Mouse (Mus musculus): ENCODE data around the gene Adgrg5. TPM values are rescaled to one million over a fixed set of nuclear protein-coding genes. Genes with fewer than 3 reads are reported as not detected.

The Adgrg5 gene
- polyA plus RNA-seq, 1 experiment from 2014 or later, result 0.15 TPM

DNA sequence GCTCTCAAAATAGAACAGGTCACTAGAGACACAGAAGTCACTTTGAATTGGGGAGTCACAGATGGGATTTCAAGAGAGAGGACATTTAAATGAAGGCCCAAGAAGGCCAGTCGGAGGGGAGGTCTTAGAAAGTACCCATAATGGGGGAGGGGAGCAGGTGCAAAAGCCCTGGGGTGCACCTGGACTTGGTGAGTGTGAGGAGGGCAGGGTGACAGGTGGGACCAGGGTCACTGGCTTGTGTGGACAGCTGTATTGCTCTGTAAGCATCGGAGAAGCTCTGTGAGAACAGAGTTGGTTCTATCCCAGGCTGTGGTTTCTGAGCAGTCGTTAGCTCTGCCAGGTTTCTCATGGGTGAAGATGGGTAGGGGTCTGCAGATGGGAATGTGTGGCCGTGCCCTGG is 68.5 kb downstream of the Adgrg5 start:
- Histone ChIP-seq H3K27ac (ENCODE audit: low read length) (peak overlapping the region; percentile 82), H3K4me1 (replicated peaks; ENCODE audit: control insufficient read depth, insufficient read depth, low read length) (peaks cover 43% of the 10 kb centered on the region), H3K9me3 (ENCODE audit: control insufficient read depth, low read length) (no peaks in the 10 kb centered on the region), H3K4me3 (ENCODE audit: low read length) (no peak overlapping the region), H3K27me3 (ENCODE audit: control insufficient read depth, insufficient read depth, low read depth, low read length) (no peaks in the 10 kb centered on the region), H3K9ac (ENCODE audit: low read length) (no peak overlapping the region), H3K36me3 (ENCODE audit: control insufficient read depth, insufficient read depth, low read length) (no peaks in the 10 kb centered on the region), H3K4me2 (ENCODE audit: low read depth, low read length) (no peak overlapping the region)
- 77% methylated on average over 4 of the region's 4 CpGs for WGBS
- ATAC-seq (ENCODE audit: low read depth), result no peak

DNA sequence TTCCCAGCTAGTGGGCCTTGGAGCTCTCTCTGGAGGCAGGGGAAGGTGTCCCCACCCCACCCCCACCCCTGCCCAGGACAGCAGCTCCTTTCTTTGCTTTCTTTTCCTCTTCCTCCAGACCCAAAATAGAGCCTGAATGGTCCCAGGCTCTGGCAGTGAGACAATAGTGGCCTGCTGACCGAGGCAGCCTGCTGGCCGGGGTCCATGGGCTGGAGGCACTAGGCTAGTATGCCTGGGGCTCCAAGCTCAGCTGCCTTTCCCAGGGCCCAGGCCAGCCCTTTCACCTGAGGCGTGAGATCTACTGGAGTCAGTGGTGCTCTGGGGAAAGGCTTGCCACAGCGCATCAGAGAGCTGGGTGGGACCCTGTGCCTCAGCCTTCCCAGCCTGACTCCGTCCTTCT is 69.0 kb downstream of the Adgrg5 start:
- Histone ChIP-seq H3K27ac (ENCODE audit: low read length) (peak overlapping the region; percentile 82), H3K4me1 (replicated peaks; ENCODE audit: control insufficient read depth, insufficient read depth, low read length) (peaks cover 43% of the 10 kb centered on the region), H3K9ac (ENCODE audit: low read length) (peak overlapping the region; percentile 45; the same call in 1 of the 2 replicates), H3K4me2 (ENCODE audit: low read depth, low read length) (no peak overlapping the region), H3K27me3 (ENCODE audit: control insufficient read depth, insufficient read depth, low read depth, low read length) (no peaks in the 10 kb centered on the region), H3K4me3 (ENCODE audit: low read length) (no peak overlapping the region), H3K36me3 (ENCODE audit: control insufficient read depth, insufficient read depth, low read length) (no peaks in the 10 kb centered on the region), H3K9me3 (ENCODE audit: control insufficient read depth, low read length) (no peaks in the 10 kb centered on the region)
- 45% methylated on average over 5 of the region's 5 CpGs for WGBS
- ATAC-seq (ENCODE audit: low read depth), result peak; percentile 58

Other genes starting within 250 kb of the Adgrg5 start
- gene Pllp, start 227.4 kb upstream of the Adgrg5 start, polyA plus RNA-seq (2015; fragmentation: Nextera tagmentation; extraction: Ambion mirVana), result 3.6 TPM in 2 replicates
- gene Ccl22, start 178.1 kb upstream of the Adgrg5 start, polyA plus RNA-seq (2015; fragmentation: Nextera tagmentation; extraction: Ambion mirVana), result not detected in 2 replicates
- gene Cx3cl1, start 151.7 kb upstream of the Adgrg5 start, polyA plus RNA-seq (2015; fragmentation: Nextera tagmentation; extraction: Ambion mirVana), result 7.7 and 9.3 TPM in 2 replicates
- gene Ccl17, start 113.2 kb upstream of the Adgrg5 start, polyA plus RNA-seq (2015; fragmentation: Nextera tagmentation; extraction: Ambion mirVana), result 0.62 TPM in 1 of 2 replicates, not detected in the other
- gene Coq9, start 85.4 kb upstream of the Adgrg5 start, polyA plus RNA-seq (2015; fragmentation: Nextera tagmentation; extraction: Ambion mirVana), result 69.1 and 69.7 TPM in 2 replicates
- 91.2 and 91.9 TPM in 2 replicates for gene Ciapin1, start 85.3 kb upstream of the Adgrg5 start, polyA plus RNA-seq (2015; fragmentation: Nextera tagmentation; extraction: Ambion mirVana)
- gene Polr2c, start 66.2 kb upstream of the Adgrg5 start, polyA plus RNA-seq (2015; fragmentation: Nextera tagmentation; extraction: Ambion mirVana), result 150 and 157 TPM in 2 replicates
- gene Dok4, start 47.4 kb upstream of the Adgrg5 start, polyA plus RNA-seq (2015; fragmentation: Nextera tagmentation; extraction: Ambion mirVana), result 49.4 and 49.7 TPM in 2 replicates
- 18.2 and 18.5 TPM in 2 replicates for gene Ccdc102a, start 5.6 kb upstream of the Adgrg5 start, polyA plus RNA-seq (2015; fragmentation: Nextera tagmentation; extraction: Ambion mirVana)
- 39.8 and 42.9 TPM in 2 replicates for gene Adgrg1, start 51.1 kb downstream of the Adgrg5 start, polyA plus RNA-seq (2015; fragmentation: Nextera tagmentation; extraction: Ambion mirVana)
- gene Adgrg3, start 94.0 kb downstream of the Adgrg5 start, polyA plus RNA-seq (2015; fragmentation: Nextera tagmentation; extraction: Ambion mirVana), result 4.7 TPM in 2 replicates
- gene Drc7, start 131.4 kb downstream of the Adgrg5 start, polyA plus RNA-seq (2015; fragmentation: Nextera tagmentation; extraction: Ambion mirVana), result 1.5 and 2.7 TPM in 2 replicates
- gene Katnb1, start 157.5 kb downstream of the Adgrg5 start, polyA plus RNA-seq (2015; fragmentation: Nextera tagmentation; extraction: Ambion mirVana), result 22.5 and 23.6 TPM in 2 replicates